Mouse (Mus musculus) megakaryocyte, embryonic 14.5 days (primary cell): Measurements from ENCODE around the gene Tmem91.

Experiments
- FLI1 ChIP-seq: IDR thresholded peaks from 2 replicates; pipeline ENCODE4 v1.6.1; 2012; ENCODE audit warnings: low read length, inconsistent platforms, mixed read lengths
- GATA1 ChIP-seq: IDR thresholded peaks from 3 replicates; pipeline ENCODE4 v1.6.1; 2012; ENCODE audit warnings: mixed read lengths, low read length, inconsistent platforms, borderline replicate concordance

- TF ChIP-seq GATA1 = no peak
- TF ChIP-seq FLI1 = no peak
Measured at GRCm38 (mm10) chr7:25669631-25670030, 5.3 kb downstream of the Tmem91 start.
